Mouse (Mus musculus) liver, embryonic 13.5 days (tissue): ENCODE data around the gene Gm11042. TPM values are rescaled to one million over a fixed set of nuclear protein-coding genes. Genes with fewer than 3 reads are reported as not detected.

Experiments used
- ATAC-seq: fragments of 200-750 bp; cut with Nextera tagmentation; 2 replicates; pipeline ENCODE4 v1.8.0; 2017; ENCODE audit warnings: low read depth, mild to moderate bottlenecking, moderate number of reproducible peaks, moderate library complexity
- DNase-seq: peaks from one replicate; pipeline ENCODE4 v3.0.0; 2022
- H3K27ac ChIP-seq: fragments of 300-500 bp; sonication (generic); 2 replicates; pipeline ENCODE4 v1.5.1; 2015; ENCODE audit warnings: moderate library complexity, mild to moderate bottlenecking, inconsistent platforms
- H3K27me3 ChIP-seq: fragments of 300-500 bp; sonication (generic); 2 replicates; pipeline ENCODE4 v1.6.1; 2015; ENCODE audit warnings: mild to moderate bottlenecking, inconsistent platforms
- H3K36me3 ChIP-seq: fragments of 300-500 bp; sonication (generic); 2 replicates; pipeline ENCODE4 v1.6.1; 2015; ENCODE audit warnings: mild to moderate bottlenecking, inconsistent platforms
- H3K4me1 ChIP-seq: fragments of 300-500 bp; sonication (generic); replicated peaks from 2 replicates; pipeline ENCODE4 v1.6.1; 2015; ENCODE audit warnings: inconsistent platforms
- H3K4me2 ChIP-seq: fragments of 300-500 bp; sonication (generic); 2 replicates; pipeline ENCODE4 v1.6.1; 2015; ENCODE audit warnings: inconsistent platforms, mild to moderate bottlenecking, moderate library complexity
- H3K4me3 ChIP-seq: fragments of 300-500 bp; sonication (generic); replicated peaks from 2 replicates; pipeline ENCODE4 v1.5.1; 2015; ENCODE audit warnings: mild to moderate bottlenecking, inconsistent platforms
- H3K9ac ChIP-seq: fragments of 300-500 bp; sonication (generic); 2 replicates; pipeline ENCODE4 v1.6.1; 2015; ENCODE audit warnings: mild to moderate bottlenecking, inconsistent platforms
- H3K9me3 ChIP-seq: fragments of 300-500 bp; sonication (generic); replicated peaks from 2 replicates; pipeline ENCODE4 v1.6.1; 2016; ENCODE audit warnings: inconsistent platforms
- WGBS: fragments of 180-500 bp; shearing (Covaris S2); methylation state at CpG from one replicate; pipeline ENCODE4 v1.1.7; 2015; ENCODE audit not compliant: insufficient replicate concordance; 5-methylcytosine and 5-hydroxymethylcytosine counted together
- polyA plus RNA-seq: library from polyadenylated mRNA; unstranded; fragments of >200 nt; fragmentation: Nextera tagmentation; extraction: Ambion mirVana; gene quantifications from 2 replicates; pipeline ENCODE4 v1.2.1, GENCODE M21; 2015

The Gm11042 gene
- polyA plus RNA-seq, 1 experiment from 2014 or later, result not detected

DNA sequence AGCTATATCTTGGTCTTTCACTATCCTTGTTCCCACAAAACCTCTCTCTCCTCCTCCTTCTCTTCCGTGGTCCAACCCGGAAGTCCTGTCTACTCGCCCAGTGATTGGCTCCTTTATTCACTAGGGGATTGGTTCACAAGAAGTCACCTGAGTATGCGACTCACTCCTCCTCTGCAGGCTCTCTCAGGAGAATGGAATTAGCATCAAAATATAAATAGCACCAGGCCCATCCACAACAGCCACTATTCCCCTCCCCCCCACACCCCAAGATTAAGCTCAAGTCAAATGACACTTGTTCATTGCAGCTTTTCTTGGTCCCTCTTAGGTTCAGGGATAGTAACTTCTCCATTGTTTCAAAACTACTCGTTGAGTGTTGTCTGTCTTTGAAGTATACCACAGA is 5.8 kb upstream of the Gm11042 start:
- WGBS, result 52% methylated on average over 5 of the region's 5 CpGs
- H3K27ac ChIP-seq, result no peak overlapping the region
- no peak overlapping the region for H3K4me2 ChIP-seq
- H3K36me3 ChIP-seq, result no peaks in the 10 kb centered on the region
- H3K27me3 ChIP-seq, result no peaks in the 10 kb centered on the region
- ATAC-seq (no peak), DNase-seq (no peak)
- no peaks in the 10 kb centered on the region for H3K4me1 ChIP-seq
- H3K9me3 ChIP-seq, result no peaks in the 10 kb centered on the region
- H3K9ac ChIP-seq, result no peak overlapping the region
- H3K4me3 ChIP-seq, result no peak overlapping the region

DNA sequence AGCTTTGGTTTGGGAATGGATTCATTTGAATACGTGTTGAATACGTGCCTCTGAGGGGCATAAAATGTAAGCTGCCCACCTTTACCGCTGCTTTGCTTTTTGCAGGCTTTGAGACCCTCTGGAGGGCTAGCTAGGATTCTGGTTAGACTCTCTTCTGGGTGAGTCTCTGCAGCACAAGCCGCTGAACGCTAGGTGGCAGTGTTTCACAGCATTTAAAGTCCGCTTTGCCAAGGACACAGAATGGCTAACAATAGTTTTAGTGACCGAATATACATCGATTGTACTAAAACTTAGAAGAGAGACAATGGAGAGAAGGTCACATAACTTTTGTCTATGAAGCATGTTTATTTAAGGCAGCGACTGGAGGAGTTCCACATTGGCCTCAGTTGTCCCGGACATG is 4.1 kb upstream of the Gm11042 start:
- H3K4me2 ChIP-seq, result no peak overlapping the region
- H3K9me3 ChIP-seq, result no peaks in the 10 kb centered on the region
- no peak overlapping the region for H3K27ac ChIP-seq
- 14% methylated on average over 10 of the region's 10 CpGs for WGBS
- no peaks in the 10 kb centered on the region for H3K36me3 ChIP-seq
- no peaks in the 10 kb centered on the region for H3K27me3 ChIP-seq
- H3K9ac ChIP-seq, result no peak overlapping the region
- ATAC-seq, result no peak
- no peak overlapping the region for H3K4me3 ChIP-seq
- no peaks in the 10 kb centered on the region for H3K4me1 ChIP-seq
- no peak for DNase-seq

DNA sequence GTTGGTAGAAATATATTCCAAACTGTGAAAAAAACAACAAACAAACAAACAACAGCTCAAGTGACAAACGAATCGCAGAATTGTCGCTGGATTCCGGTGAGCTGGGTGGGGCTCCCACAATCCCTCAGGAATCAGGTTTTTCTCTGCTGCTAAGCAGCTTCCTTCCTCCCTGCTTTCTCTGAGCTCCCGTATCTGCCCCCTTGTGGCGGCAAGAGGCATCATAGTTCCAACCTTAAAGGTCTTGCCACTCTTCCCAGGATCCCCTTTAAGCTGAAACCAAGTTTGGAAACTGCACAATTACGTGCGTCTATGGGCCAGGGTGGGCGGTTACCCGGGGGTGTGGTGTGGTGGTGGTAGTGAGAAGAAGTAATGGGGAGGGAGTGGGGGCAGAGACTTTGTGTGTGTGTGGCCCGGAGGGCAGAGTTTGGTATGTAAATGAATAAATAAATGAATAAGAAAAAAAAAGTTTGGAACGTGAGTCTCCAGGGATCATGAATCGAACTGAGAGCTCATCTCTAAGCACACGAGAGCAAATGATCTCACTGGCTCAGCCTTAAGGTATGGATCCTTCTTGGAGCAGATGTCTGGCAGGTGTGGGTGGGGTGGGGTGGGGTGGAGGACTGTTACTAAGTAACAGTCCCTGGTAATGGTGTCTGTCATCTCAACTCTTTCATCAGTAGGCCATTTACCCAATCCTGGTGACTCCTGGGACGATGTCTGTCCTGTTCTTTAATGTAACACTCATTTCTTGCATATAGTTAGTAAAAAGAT is 980 bp upstream of the Gm11042 start:
- Histone ChIP-seq H3K9me3 (no peaks in the 10 kb centered on the region), H3K4me2 (peak overlapping the region; percentile 50), H3K27ac (no peak overlapping the region), H3K36me3 (no peaks in the 10 kb centered on the region), H3K9ac (no peak overlapping the region), H3K4me1 (no peaks in the 10 kb centered on the region), H3K4me3 (peak overlapping the region; percentile 44), H3K27me3 (no peaks in the 10 kb centered on the region)
- WGBS, result 13% methylated on average over 15 of the region's 15 CpGs
- DNase-seq, result peak; percentile 4
- ATAC-seq, result peak; percentile 45; the same call in 1 of the 2 replicates

DNA sequence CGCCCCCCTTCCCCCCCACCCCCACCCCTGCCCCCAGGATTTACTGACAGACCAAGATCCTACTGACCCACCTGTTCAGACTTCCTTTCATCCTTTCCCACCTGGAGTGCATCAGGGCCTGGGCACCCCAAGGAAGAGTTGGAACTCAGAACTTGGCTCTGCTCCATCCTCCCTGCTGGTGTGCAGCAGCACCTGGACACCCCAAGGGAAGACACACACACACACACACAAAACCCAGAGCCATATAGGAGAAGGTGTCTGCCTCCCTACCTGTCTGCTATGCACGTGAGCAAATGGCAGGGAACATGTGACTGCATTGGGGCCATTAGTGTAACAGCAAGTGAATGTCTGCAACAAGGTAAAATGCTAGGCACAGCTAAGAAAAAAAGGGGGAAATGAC is 973 bp downstream of the Gm11042 start:
- H3K4me2 ChIP-seq, result no peak overlapping the region
- no peaks in the 10 kb centered on the region for H3K4me1 ChIP-seq
- no peak overlapping the region for H3K9ac ChIP-seq
- H3K4me3 ChIP-seq, result no peak overlapping the region
- 26% methylated on average over 1 of the region's 2 CpGs for WGBS
- DNase-seq (no peak), ATAC-seq (no peak)
- no peak overlapping the region for H3K27ac ChIP-seq
- no peaks in the 10 kb centered on the region for H3K36me3 ChIP-seq
- H3K9me3 ChIP-seq, result no peaks in the 10 kb centered on the region
- H3K27me3 ChIP-seq, result no peaks in the 10 kb centered on the region

DNA sequence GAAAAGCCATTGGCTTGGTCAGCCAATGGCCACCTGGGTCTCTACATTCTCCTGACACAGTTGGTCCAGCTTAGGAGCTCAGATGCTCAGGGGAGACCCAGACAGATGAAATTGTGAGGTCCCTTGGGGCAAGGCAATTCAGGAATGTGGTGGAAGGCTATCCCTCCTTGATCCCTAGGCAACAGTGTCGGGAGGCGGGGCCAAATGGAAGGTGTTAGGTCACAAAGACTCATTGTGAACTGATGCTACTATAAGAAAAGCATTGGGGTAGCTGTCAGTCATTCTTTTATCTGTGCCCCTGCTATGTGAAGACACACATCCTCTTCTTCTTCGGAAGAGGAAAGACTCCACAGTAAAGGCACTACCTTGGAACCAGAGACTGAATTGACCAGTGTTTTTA is 3.6 kb downstream of the Gm11042 start:
- no peaks in the 10 kb centered on the region for H3K9me3 ChIP-seq
- no peak for ATAC-seq
- no peak overlapping the region for H3K9ac ChIP-seq
- 69% methylated on average over 3 of the region's 3 CpGs for WGBS
- no peaks in the 10 kb centered on the region for H3K4me1 ChIP-seq
- no peaks in the 10 kb centered on the region for H3K36me3 ChIP-seq
- H3K4me3 ChIP-seq, result no peak overlapping the region
- no peak overlapping the region for H3K4me2 ChIP-seq
- H3K27me3 ChIP-seq, result no peaks in the 10 kb centered on the region
- DNase-seq, result no peak
- H3K27ac ChIP-seq, result no peak overlapping the region

DNA sequence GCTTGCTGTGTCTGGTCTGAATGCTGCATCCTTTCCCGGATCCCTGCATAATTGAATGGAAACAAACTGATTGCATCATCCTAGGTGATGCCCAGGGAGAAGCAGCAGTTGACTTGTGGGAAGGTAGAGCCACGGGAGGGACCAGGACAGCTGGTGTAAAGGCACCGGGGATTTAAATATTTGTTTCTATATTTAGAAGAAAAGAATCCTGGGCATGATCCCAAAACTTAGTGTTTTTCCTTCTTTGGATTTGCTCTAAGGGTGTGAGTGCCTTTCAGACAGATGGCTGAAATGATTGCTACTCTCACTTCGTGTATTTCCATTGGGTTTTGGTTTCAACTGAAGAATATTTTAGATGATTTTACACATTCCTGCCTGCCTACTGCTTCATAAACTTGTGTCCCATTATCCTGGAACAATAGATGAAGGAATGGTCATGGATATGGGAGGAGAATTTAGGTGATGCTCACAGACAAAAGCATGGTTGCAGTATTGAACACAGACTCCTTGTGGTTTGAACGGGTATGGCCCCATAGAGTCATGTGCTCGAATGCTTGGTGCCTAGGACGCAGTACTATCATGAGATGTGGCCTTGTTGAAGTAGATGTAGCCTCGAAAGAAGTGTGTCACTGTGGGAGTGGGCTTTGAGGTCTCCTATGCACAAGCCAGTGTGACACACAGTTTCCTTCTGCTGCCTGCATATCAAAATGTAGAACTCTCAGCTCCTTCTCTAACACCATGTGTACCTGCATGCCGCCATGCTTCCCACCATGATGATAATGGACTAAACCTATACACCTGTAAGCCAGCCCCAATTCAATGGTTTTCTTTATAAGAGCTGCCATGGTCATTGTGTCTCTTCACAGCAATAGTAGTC is 12.5 kb downstream of the Gm11042 start:
- no peak overlapping the region for H3K27ac ChIP-seq

DNA sequence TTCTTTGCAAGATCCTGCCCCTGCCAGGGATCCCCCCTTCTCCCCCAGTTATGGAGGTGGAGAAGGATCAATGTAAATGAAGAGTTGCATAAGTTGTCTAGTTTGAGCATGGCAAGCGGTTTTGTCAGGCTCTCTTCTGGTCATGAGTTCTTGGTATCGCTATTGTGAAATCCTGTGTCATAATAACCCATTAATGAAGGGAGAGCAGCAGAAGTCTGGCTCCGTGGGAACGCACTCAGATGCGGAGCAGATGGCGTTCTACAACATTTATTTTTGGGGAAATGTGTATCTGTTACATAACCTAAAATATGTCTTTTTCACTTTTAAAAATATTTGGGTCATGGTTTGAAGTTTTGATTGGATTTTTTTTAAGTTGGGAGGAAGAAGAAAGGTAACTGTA is 14.6 kb downstream of the Gm11042 start:
- Histone ChIP-seq H3K27me3 (no peaks in the 10 kb centered on the region), H3K9ac (no peak overlapping the region), H3K4me2 (no peak overlapping the region), H3K4me3 (no peak overlapping the region), H3K4me1 (no peaks in the 10 kb centered on the region), H3K36me3 (no peaks in the 10 kb centered on the region), H3K9me3 (no peaks in the 10 kb centered on the region), H3K27ac (no peak overlapping the region)
- DNase-seq (no peak), ATAC-seq (no peak)
- 77% methylated on average over 6 of the region's 6 CpGs for WGBS

More for the DNA sequence above, 12.5 kb downstream of the Gm11042 start:
- no peaks in the 10 kb centered on the region for H3K4me1 ChIP-seq
- no peaks in the 10 kb centered on the region for H3K27me3 ChIP-seq
- no peak overlapping the region for H3K4me2 ChIP-seq
- H3K9ac ChIP-seq, result no peak overlapping the region
- 59% methylated on average over 9 of the region's 9 CpGs for WGBS
- DNase-seq (no peak), ATAC-seq (no peak)
- H3K9me3 ChIP-seq, result no peaks in the 10 kb centered on the region
- H3K36me3 ChIP-seq, result no peaks in the 10 kb centered on the region
- H3K4me3 ChIP-seq, result no peak overlapping the region

DNA sequence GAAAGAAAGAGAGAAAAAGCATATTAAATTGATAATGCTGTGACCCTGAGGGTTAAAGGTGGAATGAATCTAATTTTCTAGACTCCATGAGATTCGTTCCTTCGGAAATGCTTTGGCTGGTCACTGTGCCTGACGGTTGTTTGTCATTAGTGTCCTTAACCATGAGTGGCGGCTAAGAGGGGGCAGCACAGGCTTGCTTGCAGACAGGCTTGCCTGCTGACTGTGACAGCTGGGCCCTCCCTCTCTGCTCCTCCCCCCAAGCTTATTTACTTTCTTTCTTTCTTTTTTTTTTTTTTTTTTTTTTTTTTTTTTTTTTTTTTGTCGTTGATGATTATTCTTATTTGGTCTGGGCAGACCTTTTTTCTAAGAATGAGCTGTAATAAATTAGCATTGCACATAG is 19.8 kb downstream of the Gm11042 start:
- H3K36me3 ChIP-seq, result no peaks in the 10 kb centered on the region
- ATAC-seq (no peak), DNase-seq (no peak)
- H3K4me3 ChIP-seq, result no peak overlapping the region
- no peak overlapping the region for H3K4me2 ChIP-seq
- no peaks in the 10 kb centered on the region for H3K27me3 ChIP-seq
- no peaks in the 10 kb centered on the region for H3K9me3 ChIP-seq
- WGBS, result 53% methylated on average over 5 of the region's 5 CpGs
- H3K4me1 ChIP-seq, result no peaks in the 10 kb centered on the region
- H3K27ac ChIP-seq, result no peak overlapping the region
- H3K9ac ChIP-seq, result no peak overlapping the region

DNA sequence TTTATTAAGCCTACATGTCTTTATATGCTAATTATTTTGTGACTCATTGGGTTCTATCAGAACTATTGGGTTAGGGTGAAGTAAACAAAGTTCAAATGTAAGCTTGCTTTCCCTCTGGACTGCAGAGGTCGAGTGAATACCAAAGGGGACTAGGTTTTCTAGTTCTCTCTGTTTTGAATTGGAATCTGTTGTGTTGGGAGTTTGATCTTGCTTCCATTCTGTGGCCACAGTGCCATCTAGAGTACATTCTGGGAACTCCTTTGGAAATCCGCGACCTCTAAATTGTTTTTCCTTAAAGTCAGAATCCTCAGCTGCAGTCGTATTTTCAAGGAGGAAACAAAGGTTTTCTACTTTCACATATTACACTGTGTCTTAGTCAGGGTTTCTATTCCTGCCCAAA is 22.6 kb downstream of the Gm11042 start:
- no peaks in the 10 kb centered on the region for H3K36me3 ChIP-seq
- no peaks in the 10 kb centered on the region for H3K4me1 ChIP-seq
- ATAC-seq (no peak), DNase-seq (no peak)
- H3K27ac ChIP-seq, result no peak overlapping the region
- H3K27me3 ChIP-seq, result no peaks in the 10 kb centered on the region
- H3K4me3 ChIP-seq, result no peak overlapping the region
- H3K4me2 ChIP-seq, result no peak overlapping the region
- H3K9ac ChIP-seq, result no peak overlapping the region
- 3% methylated on average over 4 of the region's 4 CpGs for WGBS
- no peaks in the 10 kb centered on the region for H3K9me3 ChIP-seq

DNA sequence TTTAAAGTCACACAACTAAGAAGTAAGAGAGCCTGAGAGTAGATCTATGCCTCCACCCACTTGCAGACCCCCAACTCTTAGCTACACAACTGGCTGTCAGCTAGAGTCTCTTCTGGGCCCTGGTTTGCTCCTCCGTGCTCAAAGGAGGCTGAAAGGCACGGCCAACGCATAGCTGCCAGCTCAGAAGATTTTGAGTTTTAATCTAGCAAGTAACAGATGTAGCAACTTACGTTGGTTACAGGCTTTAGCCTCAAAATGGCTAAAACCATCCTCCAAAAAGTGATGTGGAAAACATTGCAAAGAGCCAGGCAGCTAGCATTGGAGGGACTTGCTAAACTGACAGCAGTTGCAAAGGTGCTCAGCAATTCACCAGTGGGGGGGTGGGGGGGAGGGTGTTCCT is 25.2 kb downstream of the Gm11042 start:
- Histone ChIP-seq H3K4me2 (no peak overlapping the region), H3K36me3 (no peaks in the 10 kb centered on the region), H3K27me3 (no peaks in the 10 kb centered on the region), H3K9me3 (no peaks in the 10 kb centered on the region), H3K4me1 (no peaks in the 10 kb centered on the region), H3K4me3 (no peak overlapping the region), H3K9ac (no peak overlapping the region), H3K27ac (no peak overlapping the region)
- DNase-seq, result no peak
- WGBS, result 65% methylated on average over 4 of the region's 4 CpGs
- ATAC-seq, result no peak

DNA sequence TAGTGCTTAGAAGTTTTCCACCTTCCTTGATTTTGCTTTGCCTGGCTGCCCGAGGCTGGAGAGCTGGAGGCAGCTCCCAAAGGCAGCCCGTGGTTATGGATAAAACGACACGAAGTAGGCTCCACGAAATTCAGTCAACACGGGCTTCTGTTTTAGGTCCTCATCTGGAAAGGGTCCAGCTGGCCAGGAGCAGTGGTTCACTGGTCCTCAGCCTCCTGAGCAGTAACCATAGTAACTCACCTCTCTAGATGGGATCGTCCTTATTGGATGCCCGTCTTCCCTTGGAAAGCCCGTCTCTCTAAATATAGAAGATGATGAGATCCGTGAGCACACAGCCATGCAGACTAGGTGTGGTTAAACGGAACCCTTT is 31.5 kb downstream of the Gm11042 start:
- no peaks in the 10 kb centered on the region for H3K36me3 ChIP-seq
- WGBS, result 11% methylated on average over 11 of the region's 11 CpGs
- H3K9ac ChIP-seq, result no peak overlapping the region
- H3K4me3 ChIP-seq, result no peak overlapping the region
- peaks cover 32% of the 10 kb centered on the region for H3K27me3 ChIP-seq
- no peaks in the 10 kb centered on the region for H3K9me3 ChIP-seq
- no peak overlapping the region for H3K27ac ChIP-seq
- peak overlapping the region; percentile 45; the same call in 1 of the 2 replicates for H3K4me2 ChIP-seq
- no peaks in the 10 kb centered on the region for H3K4me1 ChIP-seq
- DNase-seq, result no peak
- no peak for ATAC-seq
